Mouse (Mus musculus) liver, embryonic 11.5 days (tissue): Measurements from ENCODE around the gene Phlda2. TPM values are rescaled to one million over a fixed set of nuclear protein-coding genes. Genes with fewer than 3 reads are reported as not detected.
A peak's percentile ranks its signal among the peaks of the same experiment; 100 is the strongest.

Source experiments
- ATAC-seq: fragments of 200-750 bp; cut with Nextera tagmentation; replicated peaks from 2 replicates; pipeline ENCODE4 v1.8.0; 2017; ENCODE audit warnings: moderate number of reproducible peaks, mild to moderate bottlenecking, moderate TSS enrichment, moderate library complexity; ENCODE audit not compliant: low FRiP score
- DNase-seq: peaks from one replicate; pipeline ENCODE4 v3.0.0-alpha.2; 2017; ENCODE audit warnings: low spot score
- H3K27ac ChIP-seq: fragments of 300-500 bp; sonication (generic); 2 replicates; pipeline ENCODE4 v1.5.1; 2014; ENCODE audit warnings: mild to moderate bottlenecking, low read depth, low read length, control low read depth
- H3K27me3 ChIP-seq: fragments of 300-500 bp; sonication (generic); replicated peaks from 2 replicates; pipeline ENCODE4 v1.6.1; 2014; ENCODE audit warnings: low read length, mixed read lengths; ENCODE audit not compliant: control insufficient read depth, insufficient read depth
- H3K36me3 ChIP-seq: fragments of 300-500 bp; sonication (generic); 2 replicates; pipeline ENCODE4 v1.6.1; 2014; ENCODE audit warnings: mild to moderate bottlenecking, low read length, moderate library complexity, mixed read lengths; ENCODE audit not compliant: control insufficient read depth, insufficient read depth
- H3K4me1 ChIP-seq: fragments of 300-500 bp; sonication (generic); replicated peaks from 2 replicates; pipeline ENCODE4 v1.6.1; 2014; ENCODE audit warnings: low read length, mixed read lengths; ENCODE audit not compliant: control insufficient read depth, insufficient read depth
- H3K4me2 ChIP-seq: fragments of 300-500 bp; sonication (generic); 2 replicates; pipeline ENCODE4 v1.6.1; 2014; ENCODE audit warnings: mild to moderate bottlenecking, control low read depth, moderate library complexity
- H3K4me3 ChIP-seq: fragments of 300-500 bp; sonication (generic); 2 replicates; pipeline ENCODE4 v1.5.1; 2014; ENCODE audit warnings: low read depth, low read length, control low read depth
- H3K9ac ChIP-seq: fragments of 300-500 bp; sonication (generic); 2 replicates; pipeline ENCODE4 v1.6.1; 2014; ENCODE audit warnings: low read depth, low read length, control low read depth
- H3K9me3 ChIP-seq: fragments of 300-500 bp; sonication (generic); 2 replicates; pipeline ENCODE4 v1.6.1; 2016; ENCODE audit warnings: low read length, inconsistent platforms, mixed read lengths; ENCODE audit not compliant: control insufficient read depth
- WGBS: fragments of 180-500 bp; shearing (Covaris S2); extraction: QIAGEN DNeasy Blood & Tissue Kit; methylation state at CpG from one replicate; pipeline ENCODE4 v1.1.7; 2014; 5-methylcytosine and 5-hydroxymethylcytosine counted together
- polyA plus RNA-seq: library from polyadenylated mRNA; unstranded; fragments of >200 nt; fragmentation: Nextera tagmentation; extraction: Ambion mirVana; gene quantifications from 2 replicates; pipeline ENCODE4 v1.2.1, GENCODE M21; 2014

Phlda2 gene
- polyA plus RNA-seq, 1 experiment from 2014 or later: 16.4 TPM

DNA sequence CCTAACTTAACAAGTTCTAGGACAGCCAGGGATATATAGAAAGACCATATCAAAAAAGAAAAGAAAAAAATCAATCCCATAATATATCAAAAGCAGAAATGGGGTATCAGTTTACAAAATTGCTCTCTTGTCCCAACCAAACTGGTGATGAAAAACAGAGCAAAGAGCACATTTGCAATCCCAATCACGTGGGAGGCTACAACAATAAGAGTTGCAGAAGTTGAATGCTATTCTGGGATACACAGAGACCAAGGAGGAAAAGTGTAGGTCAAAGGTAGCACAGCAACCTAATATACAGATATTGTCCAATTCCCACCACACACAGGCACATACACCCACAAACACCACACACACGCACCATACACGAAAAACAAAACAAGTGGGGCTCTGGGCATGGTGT, 33.3 kb upstream of the Phlda2 start:
- H3K4me3 ChIP-seq: no peak overlapping the region
- DNase-seq (no peak), ATAC-seq (no peak)
- 90% methylated on average over 3 of the region's 3 CpGs for WGBS
- H3K4me2 ChIP-seq: no peak overlapping the region
- H3K27me3 ChIP-seq: no peaks in the 10 kb centered on the region
- H3K9me3 ChIP-seq: no peaks in the 10 kb centered on the region
- no peak overlapping the region for H3K27ac ChIP-seq
- H3K9ac ChIP-seq: no peak overlapping the region
- peaks cover 16% of the 10 kb centered on the region for H3K4me1 ChIP-seq
- H3K36me3 ChIP-seq: peaks cover 50% of the 10 kb centered on the region

DNA sequence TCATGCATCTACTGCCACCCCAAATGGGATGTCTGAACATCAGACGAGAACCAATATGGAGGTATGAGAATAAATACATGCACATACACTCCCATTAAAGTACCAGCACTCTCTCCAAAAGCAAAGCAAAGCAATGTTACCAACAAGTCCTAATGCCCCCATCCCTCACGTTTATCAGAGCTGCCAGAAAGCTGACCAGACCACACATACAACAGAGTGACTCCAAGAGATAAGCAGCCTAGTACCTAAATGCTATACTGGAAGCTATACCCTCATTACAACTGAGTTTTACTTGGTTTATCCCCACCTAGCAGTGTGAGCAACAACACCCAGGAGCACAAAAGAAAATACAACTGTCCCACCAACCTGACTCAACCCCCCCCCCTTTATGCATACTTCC, 30.3 kb upstream of the Phlda2 start:
- DNase-seq (no peak), ATAC-seq (peak; percentile 97)
- H3K27ac ChIP-seq: peak overlapping the region; percentile 66; the same call in 1 of the 2 replicates
- H3K9me3 ChIP-seq: no peaks in the 10 kb centered on the region
- 50% methylated on average over 2 of the region's 2 CpGs for WGBS
- H3K4me2 ChIP-seq: no peak overlapping the region
- peaks cover 63% of the 10 kb centered on the region for H3K36me3 ChIP-seq
- no peak overlapping the region for H3K4me3 ChIP-seq
- H3K4me1 ChIP-seq: peaks cover 12% of the 10 kb centered on the region
- H3K27me3 ChIP-seq: no peaks in the 10 kb centered on the region
- no peak overlapping the region for H3K9ac ChIP-seq

DNA sequence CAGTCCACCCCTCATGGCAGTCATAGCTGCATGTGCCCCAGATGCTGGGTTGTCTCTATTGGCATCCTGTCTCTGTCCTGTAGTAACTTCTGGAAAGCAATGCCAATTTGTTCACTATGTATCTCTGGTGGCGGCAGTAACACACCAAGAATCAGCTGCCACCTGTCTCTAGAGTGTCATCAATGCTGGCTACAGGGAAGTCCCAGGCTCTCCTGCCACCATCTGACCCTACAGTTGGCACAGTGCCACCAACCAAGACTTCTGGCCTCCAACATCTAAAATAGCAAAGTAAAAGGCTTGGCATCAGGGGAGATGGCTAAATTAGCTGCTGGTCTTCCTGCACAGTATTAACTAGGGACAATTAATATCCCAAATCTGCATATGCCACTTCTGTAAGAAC, 29.5 kb upstream of the Phlda2 start:
- H3K4me1 ChIP-seq: peaks cover 9% of the 10 kb centered on the region
- no peak overlapping the region for H3K9ac ChIP-seq
- no peak overlapping the region; the same call in 1 of the 2 replicates for H3K27ac ChIP-seq
- H3K4me2 ChIP-seq: no peak overlapping the region
- DNase-seq: no peak
- H3K27me3 ChIP-seq: no peaks in the 10 kb centered on the region
- peaks cover 65% of the 10 kb centered on the region for H3K36me3 ChIP-seq
- H3K9me3 ChIP-seq: no peaks in the 10 kb centered on the region
- H3K4me3 ChIP-seq: no peak overlapping the region
- no peak for ATAC-seq
- WGBS: 97% methylated on average over 1 of the region's 1 CpGs

DNA sequence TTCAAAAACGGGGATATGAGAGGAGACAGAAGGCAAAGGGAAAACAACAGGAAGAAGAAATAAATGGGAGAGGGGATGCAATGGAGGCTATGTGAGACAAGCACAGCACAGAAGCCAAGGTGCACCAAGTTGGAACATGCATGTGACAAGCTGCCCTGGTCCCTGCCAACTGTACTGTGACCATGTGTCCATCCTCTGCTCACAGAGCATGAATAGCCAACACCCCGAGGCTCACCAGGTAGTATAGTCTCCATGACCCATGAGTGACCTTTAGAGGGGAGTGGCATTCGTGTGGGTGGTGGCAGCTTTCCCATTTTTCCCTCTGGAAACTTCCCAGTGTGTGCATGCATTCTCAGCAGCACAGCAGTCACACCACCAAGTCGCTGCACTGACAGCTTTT, 16.4 kb upstream of the Phlda2 start:
- WGBS: 83% methylated on average over 4 of the region's 4 CpGs
- H3K36me3 ChIP-seq: peaks cover 69% of the 10 kb centered on the region

DNA sequence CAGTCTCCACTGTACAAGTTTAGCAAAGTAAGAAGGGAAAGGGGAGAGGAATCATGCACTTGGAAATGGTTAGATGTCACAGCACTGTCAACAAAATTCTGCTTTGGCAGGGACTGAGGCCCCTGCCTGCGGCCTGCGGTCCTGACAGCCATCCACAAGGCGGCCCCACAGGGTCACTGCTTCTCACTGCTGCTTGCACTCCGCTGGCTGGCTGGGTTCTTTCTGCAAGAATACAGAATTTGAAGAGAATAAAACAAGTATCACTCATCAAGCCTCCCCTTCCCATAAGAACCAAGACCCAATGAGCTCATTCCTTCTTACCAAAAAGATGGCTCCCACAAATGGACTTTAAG, 11.4 kb upstream of the Phlda2 start:
- Histone ChIP-seq H3K4me2 (no peak overlapping the region), H3K27me3 (no peaks in the 10 kb centered on the region), H3K36me3 (peaks cover 50% of the 10 kb centered on the region), H3K4me1 (no peaks in the 10 kb centered on the region), H3K9me3 (no peaks in the 10 kb centered on the region), H3K27ac (no peak overlapping the region), H3K4me3 (no peak overlapping the region), H3K9ac (no peak overlapping the region)
- ATAC-seq (no peak), DNase-seq (no peak)
- WGBS: 89% methylated on average over 4 of the region's 4 CpGs

More for the DNA sequence above, 16.4 kb upstream of the Phlda2 start:
- no peaks in the 10 kb centered on the region for H3K4me1 ChIP-seq
- DNase-seq (no peak), ATAC-seq (no peak)
- no peak overlapping the region for H3K4me2 ChIP-seq
- no peak overlapping the region for H3K9ac ChIP-seq
- H3K27ac ChIP-seq: no peak overlapping the region
- H3K27me3 ChIP-seq: no peaks in the 10 kb centered on the region
- no peak overlapping the region for H3K4me3 ChIP-seq
- H3K9me3 ChIP-seq: no peaks in the 10 kb centered on the region

DNA sequence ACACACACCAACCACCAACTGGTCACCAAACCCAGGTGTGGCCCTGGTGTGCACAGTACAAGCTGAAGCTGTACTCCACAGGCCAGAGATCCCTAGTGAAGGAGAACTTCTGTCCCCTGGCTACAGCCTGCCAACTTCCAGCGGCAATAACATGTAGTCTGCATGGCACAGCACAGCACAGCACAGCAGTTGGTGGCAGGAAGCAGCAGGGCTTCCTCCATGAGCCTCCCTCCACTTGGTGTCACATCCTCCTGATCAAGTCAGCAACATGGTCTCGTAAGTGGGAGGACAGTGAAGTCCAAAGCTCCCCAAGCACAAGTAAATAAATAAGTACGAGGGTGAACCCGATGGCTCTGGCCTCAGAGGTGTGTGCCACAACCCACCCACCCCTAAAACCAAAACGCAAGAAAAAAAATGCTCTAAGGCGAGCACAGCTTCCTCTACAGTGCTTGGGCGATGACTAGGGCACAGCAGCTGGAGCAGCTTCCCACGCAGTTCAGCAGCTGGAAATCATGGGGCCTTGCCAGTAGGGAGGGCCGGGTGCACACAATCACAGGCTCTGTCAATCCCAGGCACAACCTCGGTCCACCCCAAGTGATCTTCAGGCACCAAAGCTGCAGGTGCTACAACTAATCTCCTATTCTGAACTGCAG, 10.9 kb upstream of the Phlda2 start:
- Histone ChIP-seq H3K36me3 (peaks cover 46% of the 10 kb centered on the region), H3K9ac (no peak overlapping the region), H3K27ac (no peak overlapping the region), H3K9me3 (no peaks in the 10 kb centered on the region), H3K4me1 (no peaks in the 10 kb centered on the region), H3K4me2 (no peak overlapping the region), H3K4me3 (no peak overlapping the region), H3K27me3 (no peaks in the 10 kb centered on the region)
- ATAC-seq (no peak), DNase-seq (no peak)
- 88% methylated on average over 10 of the region's 10 CpGs for WGBS

DNA sequence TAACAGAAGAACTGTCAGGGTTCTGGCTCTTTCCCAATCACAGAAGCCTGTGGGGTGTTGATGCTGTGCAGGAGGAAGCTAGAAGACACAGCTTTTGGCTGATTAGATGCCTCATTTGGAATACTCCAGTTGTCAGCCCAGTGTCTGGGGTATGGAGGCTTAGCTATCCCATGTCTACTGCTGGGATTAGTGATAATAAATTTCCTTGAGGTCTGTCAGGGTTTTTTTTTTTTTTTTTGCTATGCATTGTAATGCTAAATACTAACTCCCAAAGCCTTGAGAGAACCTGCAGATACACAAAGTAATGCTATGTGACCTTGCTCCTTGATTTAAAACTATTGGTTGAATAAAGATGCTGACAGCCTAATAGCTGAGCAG, 8.4 kb upstream of the Phlda2 start:
- DNase-seq (no peak), ATAC-seq (no peak)
- Histone ChIP-seq H3K4me1 (no peaks in the 10 kb centered on the region), H3K27me3 (peaks cover under 1% of the 10 kb centered on the region; the same call in 1 of the 2 replicates), H3K9ac (no peak overlapping the region), H3K4me3 (no peak overlapping the region), H3K36me3 (peaks cover 24% of the 10 kb centered on the region), H3K27ac (no peak overlapping the region), H3K4me2 (no peak overlapping the region), H3K9me3 (no peaks in the 10 kb centered on the region)

DNA sequence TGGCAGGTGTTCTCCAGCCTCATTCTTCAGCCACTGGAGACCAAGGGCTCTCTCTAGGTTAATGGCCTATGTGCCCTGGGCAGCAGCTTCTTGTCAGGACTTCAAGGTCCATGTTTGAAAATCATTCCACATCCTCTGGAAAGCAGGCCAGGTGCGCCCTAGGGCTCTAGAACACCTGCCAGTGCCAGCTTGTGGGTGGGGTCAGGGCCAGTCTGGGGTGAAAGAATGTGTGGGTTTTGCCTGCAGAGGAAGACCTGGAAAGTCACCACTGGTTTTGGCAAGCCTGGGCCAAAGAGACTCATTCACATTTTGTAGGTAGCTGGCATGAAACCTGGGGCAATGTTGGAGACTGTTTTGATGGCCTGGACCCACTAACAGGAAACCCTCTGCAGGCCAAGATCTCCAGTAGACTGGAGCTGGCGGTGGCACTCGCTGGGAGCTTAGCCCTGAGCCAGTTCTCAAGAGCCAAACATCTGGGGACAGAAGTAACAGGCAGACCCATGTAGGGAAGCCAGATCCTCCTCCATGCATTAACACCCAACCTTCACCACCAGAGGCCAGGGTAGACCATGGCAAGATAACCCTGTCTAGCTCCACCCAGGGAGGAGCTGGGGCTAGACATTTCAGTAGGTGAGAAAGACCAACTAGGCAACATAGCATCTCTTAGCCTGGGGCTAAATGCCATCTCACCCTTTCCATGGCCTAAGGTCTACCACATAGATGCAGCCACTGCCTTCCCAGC, 7.8 kb upstream of the Phlda2 start:
- DNase-seq (no peak), ATAC-seq (no peak; the same call in 1 of the 2 replicates)
- Histone ChIP-seq H3K4me1 (no peaks in the 10 kb centered on the region), H3K36me3 (peaks cover 24% of the 10 kb centered on the region), H3K27me3 (peaks cover 3% of the 10 kb centered on the region; the same call in 1 of the 2 replicates), H3K9me3 (no peaks in the 10 kb centered on the region), H3K27ac (no peak overlapping the region), H3K4me2 (no peak overlapping the region), H3K4me3 (no peak overlapping the region), H3K9ac (no peak overlapping the region)
- 82% methylated on average over 3 of the region's 3 CpGs for WGBS

DNA sequence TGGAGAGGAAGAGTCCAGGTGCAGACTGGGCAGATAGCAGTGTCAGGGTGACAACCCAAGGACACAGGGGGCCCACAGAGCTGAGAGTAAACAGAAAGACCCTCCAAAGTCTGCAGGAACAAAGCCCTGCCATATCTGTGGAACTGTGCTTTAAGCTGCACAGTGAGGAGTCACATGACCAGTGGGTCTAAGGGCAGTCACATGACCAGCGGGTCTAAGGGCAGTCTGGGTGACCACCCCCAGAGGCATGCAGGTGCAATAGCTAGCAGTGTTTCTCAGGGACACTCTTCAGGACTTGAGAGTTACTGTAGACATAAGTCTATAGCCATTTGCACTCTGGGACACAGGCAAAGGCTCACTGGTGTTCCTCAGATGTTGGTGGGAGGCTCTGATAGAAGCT, 6.6 kb upstream of the Phlda2 start:
- DNase-seq (no peak), ATAC-seq (no peak)
- Histone ChIP-seq H3K4me3 (no peak overlapping the region), H3K4me2 (no peak overlapping the region), H3K9ac (no peak overlapping the region), H3K27ac (no peak overlapping the region), H3K4me1 (no peaks in the 10 kb centered on the region), H3K9me3 (no peaks in the 10 kb centered on the region), H3K27me3 (peaks cover 9% of the 10 kb centered on the region), H3K36me3 (peaks cover 13% of the 10 kb centered on the region)
- 72% methylated on average over 1 of the region's 1 CpGs for WGBS
